Mouse (Mus musculus) limb, embryonic 12.5 days (tissue): ENCODE measurements around the gene Gm43518. TPM values are rescaled to one million over a fixed set of nuclear protein-coding genes. Genes with fewer than 3 reads are reported as not detected.

Experiments used
- ATAC-seq: fragments of 200-750 bp; cut with Nextera tagmentation; 2 replicates; pipeline ENCODE4 v1.8.0; 2017; ENCODE audit warnings: low read depth, moderate TSS enrichment; ENCODE audit not compliant: insufficient number of reproducible peaks, insufficient read depth, low FRiP score, low TSS enrichment
- H3K27ac ChIP-seq: fragments of 300-500 bp; sonication (generic); 2 replicates; pipeline ENCODE4 v1.5.1; 2016; ENCODE audit warnings: mild to moderate bottlenecking, moderate library complexity
- H3K27me3 ChIP-seq: fragments of 300-500 bp; sonication (generic); 2 replicates; pipeline ENCODE4 v1.6.1; 2016; ENCODE audit warnings: mild to moderate bottlenecking, moderate library complexity
- H3K36me3 ChIP-seq: fragments of 300-500 bp; sonication (generic); 2 replicates; pipeline ENCODE4 v1.6.1; 2016; ENCODE audit warnings: mild to moderate bottlenecking, moderate library complexity
- H3K4me1 ChIP-seq: fragments of 300-500 bp; sonication (generic); replicated peaks from 2 replicates; pipeline ENCODE4 v1.6.1; 2016
- H3K4me2 ChIP-seq: fragments of 300-500 bp; sonication (generic); 2 replicates; pipeline ENCODE4 v1.6.1; 2016; ENCODE audit warnings: mild to moderate bottlenecking, moderate library complexity
- H3K4me3 ChIP-seq: fragments of 300-500 bp; sonication (generic); replicated peaks from 2 replicates; pipeline ENCODE4 v1.5.1; 2016; ENCODE audit warnings: mild to moderate bottlenecking
- H3K9ac ChIP-seq: fragments of 300-500 bp; sonication (generic); replicated peaks from 2 replicates; pipeline ENCODE4 v1.6.1; 2016; ENCODE audit warnings: mild to moderate bottlenecking, moderate library complexity
- H3K9me3 ChIP-seq: fragments of 300-500 bp; sonication (generic); 2 replicates; pipeline ENCODE4 v1.6.1; 2016; ENCODE audit warnings: mild to moderate bottlenecking, moderate library complexity
- WGBS: fragments of 180-500 bp; shearing (Covaris S2); methylation state at CpG from one replicate; pipeline ENCODE4 v1.1.7; 2016; 5-methylcytosine and 5-hydroxymethylcytosine counted together
- polyA plus RNA-seq: library from polyadenylated mRNA; unstranded; fragments of >200 nt; fragmentation: Nextera tagmentation; extraction: Ambion mirVana; gene quantifications from 2 replicates; pipeline ENCODE4 v1.2.1, GENCODE M21; 2016

Gene Gm43518
- polyA plus RNA-seq, 1 experiment from 2014 or later, result 1.8 TPM

DNA sequence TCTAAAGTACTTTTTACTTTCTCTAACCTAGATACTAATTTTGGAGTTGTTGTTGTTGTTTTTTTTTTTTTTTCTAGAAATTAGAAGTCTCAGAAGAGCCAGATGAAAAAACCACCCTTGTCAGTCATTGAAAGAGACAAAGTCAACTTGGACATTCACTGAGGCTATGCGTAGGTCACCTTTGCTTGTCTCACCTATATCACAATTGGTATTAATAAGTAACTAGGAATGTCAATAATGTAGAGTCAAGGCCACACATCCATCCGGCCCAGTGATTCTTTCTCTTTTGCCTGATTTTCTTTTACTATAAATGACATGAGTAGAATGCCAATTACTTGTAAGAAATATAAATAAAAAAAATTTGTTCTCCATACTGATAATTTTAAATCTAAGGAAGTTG lies 39.5 kb downstream of the Gm43518 start:
- H3K4me2 ChIP-seq, result no peak overlapping the region
- no peak for ATAC-seq
- no peak overlapping the region for H3K27ac ChIP-seq
- H3K36me3 ChIP-seq, result no peaks in the 10 kb centered on the region
- H3K9me3 ChIP-seq, result no peaks in the 10 kb centered on the region
- no peak overlapping the region for H3K9ac ChIP-seq
- WGBS, result 98% methylated on average over 2 of the region's 2 CpGs
- H3K4me1 ChIP-seq, result no peaks in the 10 kb centered on the region
- no peak overlapping the region for H3K4me3 ChIP-seq
- H3K27me3 ChIP-seq, result peaks cover 5% of the 10 kb centered on the region; the same call in 1 of the 2 replicates

DNA sequence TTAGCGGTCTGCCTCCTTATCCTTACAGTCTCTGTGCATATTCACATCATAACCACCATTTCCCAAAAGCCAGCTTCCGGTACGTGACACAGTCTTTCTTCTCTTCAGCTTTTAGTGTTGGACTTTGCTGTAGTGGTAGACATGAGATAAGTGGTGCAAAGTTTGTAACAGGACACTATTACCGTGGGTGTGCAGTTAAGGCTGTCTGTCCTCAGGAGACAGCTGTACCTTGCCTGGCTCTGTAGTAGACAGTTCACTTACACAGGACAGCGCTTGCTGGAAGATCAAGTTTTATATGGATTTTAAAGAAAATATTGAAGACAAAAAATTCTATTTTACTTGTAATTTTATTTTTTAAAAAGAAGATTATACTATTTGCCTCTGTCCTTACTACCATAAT lies 41.2 kb downstream of the Gm43518 start:
- H3K9ac ChIP-seq, result no peak overlapping the region
- H3K4me1 ChIP-seq, result peaks cover 3% of the 10 kb centered on the region; the same call in 1 of the 2 replicates
- H3K27ac ChIP-seq, result no peak overlapping the region
- no peaks in the 10 kb centered on the region for H3K9me3 ChIP-seq
- H3K36me3 ChIP-seq, result no peaks in the 10 kb centered on the region
- WGBS, result 79% methylated on average over 5 of the region's 5 CpGs
- peaks cover 16% of the 10 kb centered on the region for H3K27me3 ChIP-seq
- H3K4me2 ChIP-seq, result no peak overlapping the region
- H3K4me3 ChIP-seq, result no peak overlapping the region
- ATAC-seq, result no peak

GRCm38 (mm10) chr5:123969216-123969615 lies 42.0 kb downstream of the Gm43518 start:
- no peak overlapping the region for H3K4me2 ChIP-seq
- no peaks in the 10 kb centered on the region for H3K9me3 ChIP-seq
- H3K4me1 ChIP-seq, result peaks cover 4% of the 10 kb centered on the region; the same call in 1 of the 2 replicates
- WGBS, result 81% methylated on average over 8 of the region's 8 CpGs
- H3K9ac ChIP-seq, result no peak overlapping the region
- no peaks in the 10 kb centered on the region for H3K36me3 ChIP-seq
- no peak overlapping the region for H3K4me3 ChIP-seq
- peaks cover 17% of the 10 kb centered on the region for H3K27me3 ChIP-seq
- no peak overlapping the region for H3K27ac ChIP-seq
- ATAC-seq, result no peak

- WGBS, result 90% methylated on average over 4 of the region's 4 CpGs
- no peak for ATAC-seq
- Histone ChIP-seq H3K27me3 (peaks cover 28% of the 10 kb centered on the region), H3K4me2 (no peak overlapping the region), H3K36me3 (no peaks in the 10 kb centered on the region), H3K27ac (no peak overlapping the region), H3K9me3 (no peaks in the 10 kb centered on the region), H3K4me1 (peaks cover 13% of the 10 kb centered on the region), H3K9ac (no peak overlapping the region), H3K4me3 (no peak overlapping the region)
Observed at GRCm38 (mm10) chr5:123970576-123970975, 43.4 kb downstream of the Gm43518 start.

DNA sequence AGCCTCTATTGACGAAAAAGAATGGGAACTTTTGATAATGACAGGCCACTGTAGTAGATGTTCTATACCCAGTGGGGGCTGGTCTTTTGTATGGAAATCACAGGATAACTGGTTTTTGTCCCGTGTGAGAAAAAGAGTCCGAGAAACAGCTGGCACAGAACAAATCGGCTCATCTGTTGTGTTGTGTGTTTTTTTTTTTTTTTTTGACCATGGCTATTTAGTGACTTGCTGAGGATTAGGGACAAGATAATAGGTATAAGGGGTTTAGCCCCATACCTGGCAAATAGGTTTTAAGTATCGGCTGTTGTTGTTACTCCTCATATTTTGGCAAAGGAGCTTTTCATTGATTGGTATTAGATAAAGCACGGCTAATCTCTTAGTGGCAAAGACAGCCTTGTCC lies 45.2 kb downstream of the Gm43518 start:
- no peaks in the 10 kb centered on the region for H3K9me3 ChIP-seq
- H3K9ac ChIP-seq, result no peak overlapping the region
- peaks cover 23% of the 10 kb centered on the region for H3K4me1 ChIP-seq
- H3K27me3 ChIP-seq, result peaks cover 39% of the 10 kb centered on the region
- ATAC-seq, result no peak
- no peak overlapping the region for H3K4me2 ChIP-seq
- no peak overlapping the region for H3K4me3 ChIP-seq
- 80% methylated on average over 6 of the region's 6 CpGs for WGBS
- H3K36me3 ChIP-seq, result no peaks in the 10 kb centered on the region
- no peak overlapping the region for H3K27ac ChIP-seq

DNA sequence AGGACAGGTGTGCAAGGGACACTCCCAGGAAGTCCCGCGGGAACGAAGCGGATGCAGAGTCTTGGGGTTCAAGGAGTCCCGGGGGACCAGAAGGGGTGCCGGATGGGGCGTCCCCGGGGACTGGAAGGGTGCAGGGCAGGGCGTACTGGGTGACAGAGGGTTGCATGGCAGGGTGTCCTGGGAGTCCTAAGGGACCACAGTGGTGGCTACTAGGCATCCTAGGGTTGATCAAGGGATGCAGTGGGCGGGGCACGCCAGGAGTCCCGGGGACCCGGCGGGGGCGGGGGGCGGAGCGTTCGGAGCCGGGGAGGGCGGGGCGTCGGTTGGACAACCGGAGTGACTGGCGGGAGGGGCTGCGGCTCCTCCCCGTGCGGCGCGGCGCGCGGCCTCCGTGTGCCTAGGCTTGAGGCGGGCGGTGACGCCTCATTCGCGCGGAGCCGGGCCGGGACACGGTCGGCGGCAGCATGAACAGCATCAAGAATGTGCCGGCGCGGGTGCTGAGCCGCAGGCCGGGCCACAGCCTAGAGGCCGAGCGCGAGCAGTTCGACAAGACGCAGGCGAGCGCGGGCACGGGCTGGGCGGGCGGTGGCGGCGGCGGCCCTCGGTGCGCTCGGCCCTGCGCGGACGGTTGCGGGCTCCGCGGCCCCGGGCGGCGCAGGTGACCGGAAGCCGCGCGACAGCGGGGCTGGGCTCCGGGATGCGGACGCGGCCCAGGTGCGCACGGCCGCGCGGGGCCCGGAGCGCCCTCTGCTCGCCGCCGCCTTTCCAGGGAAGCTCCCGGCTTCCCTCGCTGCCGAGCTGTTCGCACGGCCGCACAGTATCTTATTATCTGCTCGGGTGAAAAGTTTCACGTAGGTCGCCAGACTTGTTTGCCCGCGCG lies 46.3 kb downstream of the Gm43518 start, which contains the start of gene Hip1r:
Gene Hip1r, plus strand, starts transcription at position 330 of the 880 bp plus-strand sequence.
- Histone ChIP-seq H3K36me3 (no peaks in the 10 kb centered on the region), H3K27ac (0 out of 2 replicates have a peak within 1 kb of the TSS, but pooled peaks have one; percentile 17), H3K27me3 (peaks cover 39% of the 10 kb centered on the region), H3K4me3 (peak within 1 kb of the TSS; percentile 73), H3K9ac (peak within 1 kb of the TSS; percentile 82), H3K4me2 (peak within 1 kb of the TSS; percentile 90), H3K9me3 (no peaks in the 10 kb centered on the region), H3K4me1 (peaks cover 27% of the 10 kb centered on the region)
- WGBS, result under 1% methylated on average over 101 of the region's 106 CpGs
- ATAC-seq, result peak; percentile 58; the same call in 1 of the 2 replicates

DNA sequence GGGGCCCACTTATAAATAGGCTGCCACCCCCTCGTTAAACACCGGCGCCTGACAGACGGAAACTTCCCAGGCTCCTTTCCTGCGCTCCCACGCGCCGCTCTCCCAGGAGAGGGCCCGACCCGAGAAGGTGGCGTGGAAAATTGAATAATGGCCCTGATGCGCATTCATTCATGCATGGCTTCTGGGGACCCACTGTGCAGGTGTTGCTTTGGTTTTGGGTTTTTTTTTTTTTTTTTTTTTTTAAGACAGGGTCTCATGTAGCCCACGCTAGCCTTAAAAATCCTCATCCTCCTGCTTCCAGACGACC lies 46.9 kb downstream of the Gm43518 start:
- Histone ChIP-seq H3K9ac (peak overlapping the region; percentile 82), H3K36me3 (no peaks in the 10 kb centered on the region), H3K4me1 (peaks cover 28% of the 10 kb centered on the region), H3K9me3 (no peaks in the 10 kb centered on the region), H3K27ac (no peak overlapping the region), H3K4me2 (peak overlapping the region; percentile 90), H3K4me3 (peak overlapping the region; percentile 73), H3K27me3 (peaks cover 39% of the 10 kb centered on the region)
- no peak for ATAC-seq
- WGBS, result under 1% methylated on average over 14 of the region's 14 CpGs

GRCm38 (mm10) chr5:123974616-123975111 lies 47.4 kb downstream of the Gm43518 start:
- peak overlapping the region; percentile 73 for H3K4me3 ChIP-seq
- H3K9ac ChIP-seq, result no peak overlapping the region
- H3K4me2 ChIP-seq, result peak overlapping the region; percentile 90
- H3K4me1 ChIP-seq, result peaks cover 33% of the 10 kb centered on the region
- ATAC-seq, result no peak
- peaks cover 39% of the 10 kb centered on the region for H3K27me3 ChIP-seq
- WGBS, result 25% methylated on average over 11 of the region's 11 CpGs
- no peaks in the 10 kb centered on the region for H3K9me3 ChIP-seq
- no peak overlapping the region for H3K27ac ChIP-seq
- no peaks in the 10 kb centered on the region for H3K36me3 ChIP-seq

GRCm38 (mm10) chr5:123975668-123976180 lies 48.5 kb downstream of the Gm43518 start:
- peaks cover 38% of the 10 kb centered on the region for H3K4me1 ChIP-seq
- H3K27ac ChIP-seq, result no peak overlapping the region
- H3K4me3 ChIP-seq, result no peak overlapping the region
- H3K27me3 ChIP-seq, result peaks cover 35% of the 10 kb centered on the region
- WGBS, result 70% methylated on average over 6 of the region's 6 CpGs
- H3K4me2 ChIP-seq, result no peak overlapping the region
- no peak overlapping the region for H3K9ac ChIP-seq
- H3K36me3 ChIP-seq, result no peaks in the 10 kb centered on the region
- H3K9me3 ChIP-seq, result no peaks in the 10 kb centered on the region
- no peak for ATAC-seq

DNA sequence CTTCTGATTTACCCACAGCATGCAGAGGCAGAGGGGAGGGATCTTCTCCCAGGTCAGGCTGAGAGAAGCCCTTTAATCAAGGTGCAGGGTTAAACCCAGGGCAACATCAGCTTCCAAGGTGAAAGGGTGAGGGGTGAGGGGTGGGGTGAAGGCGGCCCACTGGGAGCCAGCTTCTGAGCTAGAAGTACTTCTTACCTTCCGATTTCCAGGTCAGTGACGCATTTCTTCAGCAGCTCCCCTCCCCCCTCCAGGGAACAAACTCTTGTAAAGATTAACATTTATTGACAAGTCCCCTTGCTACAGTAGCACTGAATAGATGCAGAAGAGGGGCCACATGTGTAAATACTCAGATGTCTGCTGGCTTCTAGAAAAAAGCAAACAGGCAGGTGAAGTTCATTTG lies 50.0 kb downstream of the Gm43518 start:
- H3K4me2 ChIP-seq, result no peak overlapping the region
- H3K4me3 ChIP-seq, result no peak overlapping the region
- no peaks in the 10 kb centered on the region for H3K9me3 ChIP-seq
- WGBS, result 23% methylated on average over 3 of the region's 3 CpGs
- H3K27ac ChIP-seq, result no peak overlapping the region
- peaks cover 40% of the 10 kb centered on the region for H3K4me1 ChIP-seq
- H3K27me3 ChIP-seq, result peaks cover 29% of the 10 kb centered on the region
- no peaks in the 10 kb centered on the region for H3K36me3 ChIP-seq
- no peak for ATAC-seq
- H3K9ac ChIP-seq, result no peak overlapping the region

DNA sequence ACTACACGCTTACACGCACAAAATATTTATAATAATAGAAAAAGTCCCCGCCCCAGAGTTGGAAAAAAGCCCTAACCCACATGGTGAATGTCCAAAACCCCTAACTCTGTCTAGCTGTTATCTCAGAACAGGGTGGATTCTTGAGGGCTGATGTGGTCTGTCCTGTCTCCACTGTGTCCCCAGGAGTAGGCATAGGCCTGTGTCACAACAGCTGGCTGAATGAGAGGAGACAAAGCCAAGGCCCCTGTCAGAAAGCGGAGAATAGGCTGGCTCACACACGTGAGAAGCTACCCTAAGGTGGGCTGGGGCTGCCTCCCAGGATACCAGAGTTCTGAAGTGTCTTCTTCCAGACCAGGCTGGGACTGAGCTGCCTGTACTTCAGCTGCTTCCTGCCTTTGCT lies 50.9 kb downstream of the Gm43518 start:
- H3K9ac ChIP-seq, result no peak overlapping the region
- 80% methylated on average over 5 of the region's 5 CpGs for WGBS
- no peak for ATAC-seq
- H3K4me1 ChIP-seq, result peaks cover 40% of the 10 kb centered on the region
- H3K27ac ChIP-seq, result no peak overlapping the region
- H3K36me3 ChIP-seq, result no peaks in the 10 kb centered on the region
- H3K9me3 ChIP-seq, result no peaks in the 10 kb centered on the region
- H3K4me3 ChIP-seq, result no peak overlapping the region
- H3K27me3 ChIP-seq, result peaks cover 27% of the 10 kb centered on the region
- no peak overlapping the region for H3K4me2 ChIP-seq
